Mouse (Mus musculus): ENCODE results near the gene Baz1b. TPM values are rescaled to one million over a fixed set of nuclear protein-coding genes. Genes with fewer than 3 reads are reported as not detected.

Baz1b gene
- total RNA-seq, 1 experiment from 2014 or later = 125 TPM

DNA sequence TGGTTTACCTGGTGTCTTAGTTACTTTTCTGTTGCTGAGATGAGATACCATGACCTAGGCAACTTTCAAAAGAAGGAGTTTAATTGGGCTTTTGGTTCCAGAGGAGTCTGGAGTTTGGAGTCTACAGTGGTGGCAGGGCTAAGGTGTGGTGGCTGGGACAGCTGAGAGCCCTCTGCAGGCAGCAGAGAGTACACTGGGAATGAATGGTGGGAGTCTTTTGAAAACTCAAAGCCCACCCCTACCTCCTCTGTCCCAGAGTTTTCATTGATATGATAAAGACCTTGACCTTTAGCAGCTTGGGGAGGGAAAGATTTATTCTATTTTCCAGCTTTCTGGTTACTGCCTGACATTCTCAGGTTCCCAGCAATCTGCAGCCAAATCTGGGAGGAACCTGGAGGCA lies 12.0 kb upstream of the Baz1b start:
- no peak for ATAC-seq (ENCODE audit: extremely low read depth, insufficient number of reproducible peaks, low FRiP score, poor library complexity, severe bottlenecking)

DNA sequence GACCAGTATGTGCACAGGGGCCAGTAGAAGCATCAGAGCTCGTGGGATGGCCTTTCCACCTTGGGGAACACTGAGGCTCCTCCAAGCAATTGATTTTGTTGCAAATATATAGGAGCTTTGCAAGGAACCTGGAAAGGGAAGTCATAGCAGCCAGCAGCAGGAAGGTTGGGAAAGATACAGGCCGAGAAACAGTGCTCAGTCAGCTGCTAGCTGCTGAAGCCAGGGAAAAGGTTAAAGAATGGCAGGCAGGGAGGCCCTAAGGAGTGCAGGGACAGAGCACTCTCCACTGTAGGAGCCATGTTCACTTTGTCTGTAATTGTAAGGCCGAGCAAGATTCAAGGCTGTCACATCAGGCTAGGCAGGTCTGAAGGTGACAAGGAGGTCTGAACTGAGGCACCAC lies 8.5 kb upstream of the Baz1b start:
- ATAC-seq (ENCODE audit: extremely low read depth, insufficient number of reproducible peaks, low FRiP score, poor library complexity, severe bottlenecking) = no peak

DNA sequence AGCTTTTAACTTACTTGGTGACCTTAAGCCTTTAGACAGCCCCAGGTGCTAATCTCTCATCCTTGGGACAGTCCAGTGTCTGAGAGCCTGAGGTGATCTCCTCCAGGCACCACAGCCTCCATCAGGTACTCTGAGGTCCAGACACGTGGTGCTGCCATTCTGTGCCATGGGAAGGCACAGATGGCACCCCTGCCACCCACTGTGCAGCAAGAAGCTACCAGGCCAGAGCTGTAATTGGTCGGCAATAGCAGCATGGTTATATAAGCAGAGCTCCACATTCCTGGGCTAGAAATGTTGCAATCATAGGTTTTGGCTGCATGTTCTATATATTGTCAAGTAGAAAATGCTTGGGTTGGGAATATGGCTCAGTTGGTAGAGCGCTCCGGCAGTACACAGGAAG lies 8.1 kb upstream of the Baz1b start:
- ATAC-seq (ENCODE audit: extremely low read depth, insufficient number of reproducible peaks, low FRiP score, poor library complexity, severe bottlenecking) = no peak

DNA sequence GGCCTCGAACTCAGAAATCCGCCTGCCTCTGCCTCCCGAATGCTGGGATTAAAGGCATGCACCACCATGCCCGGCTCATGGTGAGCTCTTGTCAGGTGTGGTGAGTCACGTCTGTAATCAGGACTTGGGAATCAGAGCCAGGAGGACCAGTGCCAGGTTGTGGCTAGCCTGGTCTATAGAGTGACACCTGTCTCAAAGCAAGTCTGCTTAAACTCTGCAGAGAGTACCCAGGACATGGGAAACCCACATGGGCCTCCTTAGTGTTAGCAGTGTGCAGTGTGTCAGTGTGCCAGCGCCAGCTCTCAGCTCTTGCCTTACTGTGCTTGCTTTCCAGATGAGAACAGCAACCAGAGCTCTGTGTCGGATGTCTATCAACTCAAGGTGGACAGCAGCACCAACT lies 7.4 kb upstream of the Baz1b start:
- no peak for ATAC-seq (ENCODE audit: extremely low read depth, insufficient number of reproducible peaks, low FRiP score, poor library complexity, severe bottlenecking)

DNA sequence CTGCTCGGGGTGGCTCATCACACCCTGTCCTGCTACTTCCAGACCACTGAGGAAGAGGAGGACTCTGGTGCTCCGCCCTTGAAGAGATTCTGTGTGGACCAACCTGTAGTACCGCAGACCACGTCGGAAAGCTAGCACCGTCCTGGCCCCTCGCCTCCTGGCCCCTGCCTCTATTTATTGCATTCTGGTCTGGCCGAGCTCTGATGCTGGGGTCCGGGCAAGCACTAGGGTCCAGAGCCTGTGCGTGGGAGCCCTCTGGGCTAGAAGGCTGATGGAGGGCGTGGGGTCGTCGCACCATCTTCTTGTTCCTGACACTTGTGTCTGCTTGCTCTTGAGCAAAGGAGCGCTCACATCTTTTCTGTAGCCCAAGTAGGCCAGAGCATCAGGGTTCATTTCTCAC lies 6.3 kb upstream of the Baz1b start:
- no peak for ATAC-seq (ENCODE audit: extremely low read depth, insufficient number of reproducible peaks, low FRiP score, poor library complexity, severe bottlenecking)

DNA sequence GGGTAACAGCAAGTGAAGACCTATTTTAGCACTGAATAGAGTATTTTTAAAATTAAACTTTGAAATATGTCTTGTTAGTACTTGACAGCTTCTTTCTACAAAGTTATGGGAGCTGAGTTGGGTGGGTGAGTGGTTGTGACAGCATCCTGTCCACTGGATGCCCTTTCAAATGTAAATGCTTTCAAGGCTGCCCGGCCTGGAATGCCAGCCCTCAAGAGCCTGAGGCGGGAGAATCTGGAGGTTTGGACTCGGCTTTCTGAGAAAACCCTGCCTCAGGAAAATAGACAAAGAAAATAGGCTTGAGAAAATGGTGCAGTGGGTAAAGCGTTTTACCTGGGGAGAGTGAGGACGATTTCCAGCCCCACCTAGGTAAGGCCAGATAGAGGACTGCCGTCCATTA lies 5.3 kb upstream of the Baz1b start:
- ATAC-seq (ENCODE audit: extremely low read depth, insufficient number of reproducible peaks, low FRiP score, poor library complexity, severe bottlenecking) = no peak

DNA sequence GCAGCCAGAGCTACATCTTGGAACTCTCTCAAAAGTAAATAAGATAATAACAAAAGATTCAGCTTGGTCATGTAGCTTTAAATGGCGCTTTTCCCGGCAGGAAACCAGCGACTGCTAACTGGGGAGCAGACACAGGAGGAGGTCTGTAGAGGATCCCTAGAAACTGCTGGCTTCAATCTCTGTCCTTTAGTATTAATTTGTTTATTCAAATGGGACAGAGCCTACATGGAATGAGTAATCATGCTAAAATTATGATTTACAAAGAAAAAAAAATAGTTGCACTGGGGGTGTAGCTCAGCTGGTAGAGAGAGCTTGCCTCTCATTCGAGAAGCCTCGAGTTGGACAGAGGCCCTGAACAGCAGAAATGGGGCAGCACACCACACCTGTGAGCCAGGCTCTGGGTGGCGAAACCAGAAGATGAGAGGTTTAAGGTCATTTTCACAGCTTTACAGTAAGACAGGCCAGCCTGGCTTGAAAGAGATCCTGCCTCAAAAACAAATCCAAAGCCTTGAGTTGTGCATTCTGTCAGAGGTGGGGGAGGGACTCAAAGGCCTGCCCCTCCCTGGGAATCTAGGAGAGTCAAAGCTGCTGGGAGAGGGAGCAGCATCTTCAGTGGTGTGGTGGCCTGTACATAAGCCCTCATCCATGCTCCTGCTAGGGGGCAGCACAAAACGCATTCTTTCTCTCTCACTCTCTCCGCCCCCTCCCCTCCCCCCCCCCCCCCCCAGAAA lies 3.8 kb upstream of the Baz1b start:
- no peak for ATAC-seq (ENCODE audit: extremely low read depth, insufficient number of reproducible peaks, low FRiP score, poor library complexity, severe bottlenecking)

DNA sequence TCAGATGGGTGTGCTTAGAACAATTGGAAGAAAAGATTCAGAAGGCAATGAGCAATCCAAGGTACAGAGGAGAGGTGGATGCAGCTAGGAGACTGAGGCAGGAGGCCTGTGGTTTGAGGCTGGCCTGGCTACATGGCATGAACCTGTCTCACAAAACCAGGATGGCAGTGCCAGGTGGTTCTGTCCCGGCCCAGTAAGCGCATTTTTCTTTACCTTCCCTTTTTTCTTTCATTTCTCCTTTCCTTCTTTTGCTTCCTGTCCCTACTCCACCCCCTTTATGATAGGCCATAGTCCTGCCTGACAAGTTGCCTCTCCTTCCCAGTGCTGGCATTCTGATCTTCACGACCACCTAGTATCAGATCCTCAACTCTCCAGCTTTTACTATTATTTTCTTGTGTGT lies 2.0 kb upstream of the Baz1b start:
- no peak for ATAC-seq (ENCODE audit: extremely low read depth, insufficient number of reproducible peaks, low FRiP score, poor library complexity, severe bottlenecking)

DNA sequence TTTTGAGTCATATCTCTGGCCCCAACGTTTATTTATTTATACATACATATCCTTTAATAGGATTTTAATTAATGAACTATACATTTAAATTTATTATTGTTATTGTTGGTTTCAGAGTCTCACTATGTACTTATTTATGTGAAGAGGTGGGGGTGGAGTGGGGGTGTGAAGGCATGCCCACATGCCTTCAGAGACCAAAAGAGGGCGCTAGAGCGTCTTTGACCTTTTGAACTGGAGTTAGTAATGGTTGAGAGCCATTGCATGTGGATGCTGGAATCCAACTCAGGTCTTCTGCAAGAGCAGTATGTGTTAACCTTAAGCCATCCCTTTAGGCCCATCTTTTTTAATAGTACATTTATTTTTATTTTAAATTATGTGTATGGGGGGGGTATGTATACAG lies 1.5 kb upstream of the Baz1b start:
- ATAC-seq (ENCODE audit: extremely low read depth, insufficient number of reproducible peaks, low FRiP score, poor library complexity, severe bottlenecking) = no peak

DNA sequence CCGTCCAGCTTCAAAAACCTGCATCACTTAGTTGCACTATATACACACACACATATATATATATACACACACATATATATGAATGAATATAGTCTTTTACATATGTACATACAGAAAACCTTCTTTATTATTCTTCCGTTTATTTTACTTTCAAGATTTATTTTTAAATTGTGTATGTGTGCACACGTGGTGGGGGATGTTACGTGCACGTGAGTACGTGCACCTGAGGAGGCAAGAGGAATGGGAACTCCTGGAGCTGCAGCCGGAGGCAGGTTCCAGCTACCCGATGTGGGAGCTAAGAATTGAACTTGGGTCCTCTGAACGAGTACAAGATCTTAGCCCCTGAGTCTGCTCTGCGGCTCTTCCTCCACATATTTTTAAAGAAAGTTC lies 838 bp upstream of the Baz1b start:
- no peak for ATAC-seq (ENCODE audit: extremely low read depth, insufficient number of reproducible peaks, low FRiP score, poor library complexity, severe bottlenecking)

DNA sequence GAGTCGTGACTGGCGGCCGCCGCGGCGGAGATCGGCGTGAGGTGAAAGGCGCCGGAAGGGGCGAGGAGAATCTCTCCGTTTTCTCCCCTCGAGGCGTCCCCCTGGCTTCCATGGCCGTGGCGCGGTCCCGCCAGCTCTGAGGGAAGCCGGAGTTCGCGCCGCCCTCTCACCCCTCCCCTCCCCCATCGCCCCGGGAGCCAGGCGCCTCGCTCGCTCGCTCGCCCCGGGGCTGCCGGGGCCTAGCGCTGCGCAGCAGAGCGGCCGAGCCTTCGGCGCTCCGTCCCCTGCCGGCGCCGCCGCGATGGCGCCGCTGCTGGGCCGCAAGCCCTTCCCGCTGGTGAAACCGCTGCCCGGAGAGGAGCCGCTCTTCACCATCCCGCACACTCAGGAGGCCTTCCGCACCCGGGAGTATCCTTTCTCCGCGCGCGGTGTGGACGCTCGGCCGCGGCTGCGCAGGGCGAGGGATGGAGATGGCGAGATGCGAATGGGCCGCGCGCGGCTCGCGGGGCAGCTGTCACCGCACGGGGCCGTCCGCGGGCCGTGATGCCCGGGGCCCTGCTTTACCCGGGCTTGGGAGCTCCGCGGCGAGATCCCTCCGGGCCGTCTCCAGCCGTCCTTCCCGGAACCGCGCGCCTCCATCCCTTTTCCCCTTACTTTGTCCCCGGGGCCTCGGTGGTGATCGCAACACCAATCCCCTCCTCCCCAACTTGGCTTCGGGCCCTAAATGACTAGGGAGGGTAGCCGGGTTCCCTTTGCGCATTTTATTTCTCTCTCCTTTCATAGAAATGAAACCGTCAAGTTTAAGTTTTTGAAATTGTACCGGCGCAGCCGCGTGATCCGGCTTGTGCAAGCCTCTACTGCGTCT lies 517 bp downstream of the Baz1b start:
- no peak for ATAC-seq (ENCODE audit: extremely low read depth, insufficient number of reproducible peaks, low FRiP score, poor library complexity, severe bottlenecking)

DNA sequence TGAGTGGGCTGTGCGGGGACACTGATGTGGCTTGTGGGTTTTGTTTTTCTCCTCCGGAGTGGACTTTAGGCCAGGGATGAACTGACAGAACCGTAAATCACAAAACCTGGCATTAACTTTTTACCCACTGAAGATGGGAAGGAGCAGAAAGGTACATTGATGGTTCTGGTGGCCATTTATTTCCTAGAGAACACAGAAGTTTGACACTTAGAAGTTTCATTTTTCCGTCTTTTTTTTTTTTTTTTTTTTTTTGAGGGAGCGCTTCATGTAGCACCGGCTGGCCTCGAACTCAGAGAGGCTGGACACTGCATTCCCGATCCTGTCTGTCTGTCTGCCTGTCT lies 1.1 kb downstream of the Baz1b start:
- no peak for ATAC-seq (ENCODE audit: extremely low read depth, insufficient number of reproducible peaks, low FRiP score, poor library complexity, severe bottlenecking)

DNA sequence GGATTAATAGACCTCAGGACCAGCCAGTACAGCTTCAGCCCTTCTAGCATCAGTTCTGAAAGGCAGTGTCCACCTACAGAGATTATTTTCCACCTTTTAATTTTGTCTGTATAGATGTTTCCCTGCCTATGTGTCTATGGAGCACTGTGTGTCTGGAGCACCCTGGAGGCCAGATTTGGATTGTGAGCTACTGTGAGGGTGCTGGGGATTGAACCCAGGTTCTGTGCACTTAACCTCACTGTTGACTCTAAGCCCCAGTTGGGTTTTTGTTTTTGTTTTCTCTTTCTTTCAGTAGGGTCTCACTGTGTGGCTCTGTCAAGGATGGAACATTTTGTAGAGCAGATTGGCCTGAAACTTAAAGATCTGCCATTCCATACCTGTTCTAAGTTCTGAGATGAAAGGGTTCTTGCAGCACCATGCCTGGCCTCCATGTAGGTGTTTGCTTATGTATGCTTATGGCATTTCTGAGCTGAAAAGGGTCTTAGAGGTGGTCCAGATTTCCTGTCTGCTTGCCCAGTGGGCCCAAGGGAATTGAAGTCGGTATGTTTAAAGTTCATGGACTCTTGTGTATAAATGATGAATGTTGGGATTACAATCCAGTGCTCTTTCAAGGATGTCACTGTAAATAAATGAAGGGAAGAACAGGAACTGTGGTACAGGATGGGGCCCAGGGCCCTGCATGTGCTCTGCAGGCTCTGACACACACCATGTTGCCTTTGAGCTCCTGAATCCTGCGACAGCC lies 2.4 kb downstream of the Baz1b start:
- ATAC-seq (ENCODE audit: extremely low read depth, insufficient number of reproducible peaks, low FRiP score, poor library complexity, severe bottlenecking) = no peak

DNA sequence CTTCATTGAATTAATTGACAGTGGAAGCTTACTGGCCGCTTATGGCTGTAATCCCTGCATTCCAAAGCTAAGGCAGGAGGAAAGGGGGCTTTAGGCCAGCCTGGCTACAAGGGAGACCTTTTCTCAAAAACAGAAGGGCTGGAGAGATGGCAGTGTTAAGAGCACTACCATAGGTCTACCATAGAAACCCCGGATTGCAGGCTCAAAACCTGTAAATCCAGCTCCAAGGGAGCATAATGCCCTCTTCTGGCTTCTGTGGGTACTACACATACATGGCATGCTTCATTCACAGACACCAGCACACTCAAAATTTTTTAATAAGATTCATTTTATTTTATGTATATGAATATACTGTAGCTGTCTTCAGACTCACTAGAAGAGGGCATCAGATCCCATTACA lies 4.6 kb downstream of the Baz1b start:
- ATAC-seq (ENCODE audit: extremely low read depth, insufficient number of reproducible peaks, low FRiP score, poor library complexity, severe bottlenecking) = peak; percentile 33; the same call in 1 of the 2 replicates

DNA sequence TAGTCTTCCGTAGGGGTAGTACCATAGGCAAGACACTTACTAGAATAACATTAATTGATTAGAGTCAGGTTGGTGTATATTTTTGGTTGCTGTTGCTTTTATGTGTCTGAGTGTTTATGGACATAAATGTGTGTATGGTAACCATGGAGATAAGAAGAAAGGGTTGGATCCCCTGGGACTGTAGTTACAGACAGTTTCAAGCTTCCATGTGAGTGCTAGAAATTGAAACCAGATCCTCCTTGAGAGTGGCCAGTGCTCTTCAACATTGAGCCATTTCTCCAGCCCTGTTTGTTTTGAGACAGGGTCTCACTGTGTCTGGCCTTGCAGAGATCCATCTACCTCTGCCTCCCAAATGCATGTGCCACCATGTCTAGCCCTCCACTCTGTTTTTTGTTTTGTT lies 5.4 kb downstream of the Baz1b start:
- ATAC-seq (ENCODE audit: extremely low read depth, insufficient number of reproducible peaks, low FRiP score, poor library complexity, severe bottlenecking) = no peak

DNA sequence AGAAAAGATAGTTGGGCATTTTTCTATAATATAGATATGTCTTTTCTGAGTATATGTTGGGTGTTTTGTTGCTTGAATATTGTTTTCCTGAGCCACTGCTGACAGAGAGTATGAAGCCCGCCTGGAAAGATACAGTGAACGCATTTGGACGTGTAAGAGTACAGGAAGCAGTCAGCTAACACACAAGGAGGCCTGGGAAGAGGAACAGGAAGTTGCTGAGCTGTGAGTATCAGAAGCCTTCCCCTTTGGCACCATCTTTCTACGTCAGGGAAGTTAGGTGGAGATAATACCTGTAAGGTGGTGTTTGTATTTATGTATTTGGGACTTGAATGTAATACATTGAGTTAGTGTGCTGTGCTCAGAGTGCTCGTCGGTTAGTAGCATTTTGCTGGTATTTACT lies 9.3 kb downstream of the Baz1b start:
- peak; percentile 88 for ATAC-seq (ENCODE audit: extremely low read depth, insufficient number of reproducible peaks, low FRiP score, poor library complexity, severe bottlenecking)

DNA sequence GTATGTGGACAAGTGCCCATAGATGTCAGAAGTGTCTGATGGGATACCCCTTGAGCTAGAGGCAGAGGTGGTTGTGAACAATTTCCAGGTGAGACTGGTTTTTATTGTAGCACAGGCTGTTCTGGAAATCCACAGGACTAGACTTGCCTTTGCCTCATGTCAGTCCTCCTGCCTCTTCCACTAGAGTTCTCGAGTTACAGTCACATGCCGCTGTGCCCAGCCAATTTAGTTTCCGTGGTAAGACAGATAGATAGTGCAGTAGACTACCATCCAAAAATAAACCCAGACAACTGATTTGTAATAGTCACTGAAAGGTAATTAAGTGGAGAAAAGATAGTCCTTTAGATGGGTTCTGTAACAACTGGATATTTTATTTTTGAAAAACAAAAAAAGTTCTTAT lies 15.7 kb downstream of the Baz1b start:
- ATAC-seq (ENCODE audit: extremely low read depth, insufficient number of reproducible peaks, low FRiP score, poor library complexity, severe bottlenecking) = no peak

DNA sequence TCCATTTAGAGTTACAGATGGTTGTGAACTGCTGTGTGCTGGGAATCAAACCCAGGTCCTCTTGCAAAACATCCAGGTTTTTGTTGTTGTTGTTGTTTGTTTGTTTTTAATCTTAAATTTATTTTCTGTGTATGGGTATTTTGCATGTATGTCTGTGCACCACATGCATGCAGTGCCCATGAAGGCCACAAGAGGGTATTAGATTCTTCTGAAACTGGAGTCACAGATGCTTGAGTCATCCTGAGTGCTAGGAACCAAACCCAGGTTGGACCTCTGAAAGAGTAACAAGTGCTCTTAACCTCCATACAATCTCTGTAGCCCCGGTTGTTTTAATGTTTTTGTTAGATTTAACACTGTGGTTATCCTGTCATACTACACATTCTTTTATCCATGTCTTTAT lies 21.1 kb downstream of the Baz1b start:
- ATAC-seq (ENCODE audit: extremely low read depth, insufficient number of reproducible peaks, low FRiP score, poor library complexity, severe bottlenecking) = no peak

DNA sequence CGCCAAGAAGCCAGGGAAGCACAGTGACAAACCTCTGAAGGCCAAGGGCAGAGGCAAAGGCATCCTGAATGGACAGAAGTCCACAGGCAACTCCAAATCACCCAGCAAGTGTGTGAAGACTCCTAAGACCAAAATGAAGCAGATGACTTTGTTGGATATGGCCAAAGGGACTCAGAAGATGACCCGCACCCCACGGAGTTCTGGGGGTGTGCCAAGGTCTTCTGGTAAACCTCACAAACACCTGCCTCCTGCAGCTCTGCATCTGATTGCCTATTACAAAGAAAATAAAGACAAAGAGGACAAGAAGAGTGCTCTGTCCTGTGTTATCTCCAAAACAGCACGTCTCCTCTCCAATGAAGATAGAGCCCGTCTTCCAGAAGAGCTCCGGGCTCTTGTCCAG lies 29.8 kb downstream of the Baz1b start:
- ATAC-seq (ENCODE audit: extremely low read depth, insufficient number of reproducible peaks, low FRiP score, poor library complexity, severe bottlenecking) = no peak

DNA sequence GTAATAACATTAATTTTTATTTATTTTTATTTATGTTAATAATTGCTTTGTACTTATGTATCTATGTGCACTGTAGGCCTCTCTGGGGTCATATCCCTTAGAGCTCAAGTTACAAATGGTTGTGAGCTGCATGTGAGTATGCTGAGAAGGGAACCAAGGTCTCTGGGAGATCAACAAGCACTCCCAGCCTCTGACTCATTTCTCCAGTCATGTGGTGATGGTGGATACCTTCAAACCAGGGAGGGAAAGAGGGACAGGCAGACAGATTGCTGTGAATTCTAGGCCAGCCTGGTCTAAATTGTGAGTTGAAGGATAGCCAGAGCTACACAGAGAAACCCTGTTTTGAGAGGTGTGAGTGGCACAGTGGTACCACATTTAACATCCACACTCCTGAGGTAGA lies 33.9 kb downstream of the Baz1b start:
- ATAC-seq (ENCODE audit: extremely low read depth, insufficient number of reproducible peaks, low FRiP score, poor library complexity, severe bottlenecking) = no peak

All from neutrophil, adult 5-6 weeks (primary cell).